Mouse (Mus musculus): ENCODE measurements around the gene Gpr162. TPM values are rescaled to one million over a fixed set of nuclear protein-coding genes. Genes with fewer than 3 reads are reported as not detected.
"Not testable (repeated sequence)": the region's sequence is repeated elsewhere in the genome, so short reads cannot be mapped to it uniquely, and the experiment has no call there.

Gpr162 gene
- polyA plus RNA-seq (2017; shearing (Covaris generic)) = not detected

GRCm38 (mm10) chr6:124863658-124864298, at the start of gene Gpr162:
TSS of gene Gpr162 (minus strand) at chr6:124863983.
- peak; percentile 63 for ATAC-seq

DNA sequence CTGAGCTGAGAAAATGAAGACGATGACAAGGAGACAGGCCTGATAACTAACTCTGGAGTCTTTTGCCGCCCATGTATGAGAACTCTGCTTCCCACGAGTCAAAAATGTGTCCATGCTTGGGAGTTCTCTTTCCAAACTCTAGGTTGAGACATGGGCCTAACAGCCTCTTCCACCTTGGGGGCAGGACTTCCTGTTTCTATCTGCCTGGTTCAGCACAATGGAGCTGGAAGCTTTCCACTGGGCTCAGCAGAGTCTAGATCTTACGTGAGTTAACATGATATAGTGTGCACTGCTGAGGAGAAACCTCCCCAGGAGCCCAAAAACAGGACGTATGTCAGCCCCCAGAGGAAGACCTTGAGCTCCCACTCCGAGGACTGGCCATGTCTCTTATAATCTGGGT, 49.4 kb upstream of the Gpr162 start:
- ATAC-seq = no peak

DNA sequence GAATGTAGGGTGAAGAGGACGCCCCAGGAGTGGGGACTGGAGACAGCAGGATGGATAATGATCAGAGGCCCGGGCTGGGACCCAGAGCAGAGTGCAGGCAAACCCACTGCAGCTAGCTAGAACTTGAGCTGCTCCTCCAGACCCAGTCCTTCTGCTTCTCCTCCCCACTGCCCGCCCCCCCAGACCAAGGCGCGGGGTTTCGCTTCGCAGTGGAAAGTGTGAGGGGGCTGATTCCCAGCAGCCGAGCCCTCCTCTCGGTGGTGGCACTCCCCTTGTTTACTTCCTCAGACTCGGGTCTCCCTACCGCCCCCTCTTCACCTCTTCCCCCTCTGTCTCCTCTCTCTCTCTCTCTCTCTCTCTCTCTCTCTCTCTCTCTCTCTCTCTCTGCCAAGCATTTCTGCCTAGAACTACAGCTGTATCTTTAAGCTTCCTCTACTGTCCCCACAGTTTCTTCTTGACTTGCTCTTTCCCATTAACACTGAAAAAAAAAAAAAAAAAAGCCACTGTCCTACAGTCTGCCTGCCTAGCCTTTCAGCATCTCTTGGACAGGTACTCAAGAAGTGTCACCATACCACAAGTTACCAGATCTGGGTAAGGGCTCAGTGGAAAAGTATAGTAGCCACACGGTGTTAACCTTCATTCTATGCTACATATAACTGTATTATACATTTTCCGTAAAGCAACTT, 47.9 kb upstream of the Gpr162 start, which contains the start of gene Lag3:
Lag3 (minus strand) TSS at position 173 of the 686 bp plus-strand sequence.
- ATAC-seq = peak; percentile 25

DNA sequence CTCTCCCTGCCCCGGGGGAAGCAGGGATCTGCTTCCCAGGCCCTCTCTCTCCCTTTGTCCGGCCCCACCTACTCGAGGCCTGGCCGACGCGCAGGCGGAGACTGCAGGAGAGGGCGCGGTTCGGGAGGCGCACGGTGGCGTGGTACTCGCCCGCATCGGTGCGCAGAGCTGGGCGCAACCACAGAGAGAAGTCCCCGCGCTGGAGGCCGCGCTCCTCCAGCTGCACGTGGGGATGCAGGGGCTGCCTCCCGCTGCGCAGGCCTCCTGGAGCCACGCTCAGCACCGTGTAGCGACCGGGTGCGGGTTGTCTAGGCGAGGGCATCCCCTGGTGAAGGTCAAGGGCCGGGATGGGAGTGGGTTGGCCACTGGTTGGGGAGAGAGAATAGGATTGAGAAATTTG, 46.2 kb upstream of the Gpr162 start:
- ATAC-seq = peak; percentile 15

DNA sequence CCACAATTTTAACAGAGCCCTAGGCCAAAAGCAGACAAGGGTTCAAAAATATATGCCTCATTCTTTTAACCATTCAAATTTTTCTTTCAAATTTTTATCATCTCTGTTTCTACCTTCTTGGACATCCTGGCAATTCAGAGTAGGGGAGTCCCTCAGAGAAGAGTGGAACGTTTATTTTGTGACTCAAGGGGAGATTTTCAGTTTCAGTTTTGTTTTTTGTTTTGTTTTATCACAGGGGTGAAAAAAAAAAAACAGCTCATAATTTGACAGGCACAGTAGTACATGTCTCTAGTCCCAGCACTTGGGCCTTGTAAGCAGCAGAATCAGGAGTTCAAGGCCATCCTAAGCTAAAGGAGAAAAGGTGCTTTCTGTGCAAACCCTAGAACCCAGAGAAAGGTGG, 44.0 kb upstream of the Gpr162 start:
- peak; percentile 63 for ATAC-seq

DNA sequence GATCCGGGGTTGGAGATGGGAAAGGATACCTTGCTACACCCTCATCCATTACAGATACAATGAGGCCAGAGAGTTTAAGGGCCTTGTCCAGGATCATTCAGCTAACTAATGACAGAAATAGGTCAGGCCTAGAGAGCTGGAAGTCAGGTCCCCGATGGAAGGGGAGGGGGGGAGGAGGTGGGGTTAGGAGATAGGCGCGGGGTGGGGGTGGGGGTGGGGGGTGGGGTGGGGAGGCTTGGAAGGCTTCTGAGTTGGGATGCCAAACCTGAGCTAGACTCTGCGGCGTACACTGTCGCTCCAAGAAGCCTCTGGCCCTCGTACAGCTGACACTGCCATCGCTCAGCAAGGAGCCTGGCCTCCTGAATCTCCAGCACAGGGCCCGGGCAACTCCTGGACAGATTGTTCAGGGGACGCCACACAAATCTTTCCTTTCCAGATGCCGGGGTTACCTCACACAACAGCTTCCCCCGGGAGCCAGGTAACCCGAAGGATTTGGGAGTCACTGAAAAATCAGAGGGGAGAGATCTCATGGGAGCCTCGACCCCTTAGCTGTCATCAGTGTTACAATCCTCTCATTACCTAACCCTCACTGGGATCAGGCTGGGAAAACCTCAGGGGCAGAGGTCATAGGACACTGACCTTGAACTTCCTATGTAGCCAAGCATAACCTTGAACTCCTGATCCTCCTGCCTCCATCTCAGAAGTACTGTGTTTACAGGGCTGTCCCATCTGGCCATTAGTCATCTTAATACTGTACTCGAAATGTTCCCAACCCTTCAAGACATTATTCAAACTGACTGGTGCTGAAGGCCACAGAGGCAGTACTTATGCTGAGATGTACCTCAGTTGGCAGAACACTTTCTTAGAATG, 41.4 kb upstream of the Gpr162 start:
- ATAC-seq = no peak

DNA sequence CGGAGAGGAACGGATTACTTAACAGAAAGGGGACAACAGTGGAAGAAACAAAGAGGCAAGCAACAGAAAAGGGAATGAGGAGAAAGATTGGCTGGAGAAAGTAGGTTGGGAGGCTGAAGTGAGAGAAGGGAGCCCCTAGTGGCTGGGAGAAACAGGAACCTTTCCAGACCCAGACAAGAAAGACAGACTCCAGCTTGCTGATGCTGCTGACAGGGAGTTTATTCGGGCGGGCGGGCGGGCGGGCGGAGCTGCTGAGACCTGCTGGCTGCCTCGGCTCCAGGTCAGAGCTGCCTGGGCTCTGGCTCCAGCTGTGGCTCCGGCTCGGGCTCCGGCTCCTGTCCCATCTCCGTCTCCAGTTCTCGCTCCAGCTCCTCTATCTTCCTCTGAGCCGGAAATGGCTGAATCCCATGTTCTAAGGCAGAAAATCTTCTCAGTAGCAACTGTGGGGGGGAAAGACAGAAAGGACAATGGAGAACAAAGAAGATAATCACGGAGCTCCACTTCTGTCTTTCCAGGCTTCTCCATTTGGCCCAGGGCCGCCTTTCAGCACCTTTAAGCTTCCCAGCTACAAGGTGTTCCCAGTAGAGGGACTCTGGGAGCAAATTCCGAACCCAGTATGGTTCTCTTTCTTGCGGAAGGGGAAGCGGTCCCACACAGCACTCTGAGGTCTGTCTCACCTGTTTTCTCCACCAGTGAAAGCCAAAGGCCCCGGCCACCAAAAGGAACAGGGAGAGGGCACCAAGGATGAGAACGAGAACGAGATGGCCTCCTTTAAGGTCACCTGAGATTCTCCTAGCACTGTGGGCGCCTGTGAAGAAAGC, 40.6 kb upstream of the Gpr162 start:
- peak; percentile 6 for ATAC-seq

- ATAC-seq = peak; percentile 66
Observed at GRCm38 (mm10) chr6:124903580-124904151, 39.9 kb upstream of the Gpr162 start.

DNA sequence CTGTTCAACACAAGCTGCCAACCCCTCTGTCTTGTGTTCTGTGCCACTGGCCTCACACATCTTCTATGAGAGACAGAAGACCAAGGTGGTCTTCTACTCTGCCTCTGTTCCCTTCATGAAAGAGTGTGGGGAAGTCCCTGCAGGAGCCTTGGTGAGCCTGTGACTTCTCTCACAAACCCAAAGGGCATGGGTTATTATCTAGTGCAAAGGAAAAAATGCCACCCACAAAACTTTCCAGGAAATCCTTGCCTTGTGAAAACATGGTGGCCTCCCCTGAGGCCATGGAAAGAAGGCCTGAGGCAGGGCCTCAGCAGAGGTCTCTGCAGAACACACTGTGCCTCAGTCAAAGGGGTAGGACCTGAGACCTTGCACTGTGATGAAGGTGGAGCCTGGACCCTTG, 38.1 kb upstream of the Gpr162 start:
- no peak for ATAC-seq

DNA sequence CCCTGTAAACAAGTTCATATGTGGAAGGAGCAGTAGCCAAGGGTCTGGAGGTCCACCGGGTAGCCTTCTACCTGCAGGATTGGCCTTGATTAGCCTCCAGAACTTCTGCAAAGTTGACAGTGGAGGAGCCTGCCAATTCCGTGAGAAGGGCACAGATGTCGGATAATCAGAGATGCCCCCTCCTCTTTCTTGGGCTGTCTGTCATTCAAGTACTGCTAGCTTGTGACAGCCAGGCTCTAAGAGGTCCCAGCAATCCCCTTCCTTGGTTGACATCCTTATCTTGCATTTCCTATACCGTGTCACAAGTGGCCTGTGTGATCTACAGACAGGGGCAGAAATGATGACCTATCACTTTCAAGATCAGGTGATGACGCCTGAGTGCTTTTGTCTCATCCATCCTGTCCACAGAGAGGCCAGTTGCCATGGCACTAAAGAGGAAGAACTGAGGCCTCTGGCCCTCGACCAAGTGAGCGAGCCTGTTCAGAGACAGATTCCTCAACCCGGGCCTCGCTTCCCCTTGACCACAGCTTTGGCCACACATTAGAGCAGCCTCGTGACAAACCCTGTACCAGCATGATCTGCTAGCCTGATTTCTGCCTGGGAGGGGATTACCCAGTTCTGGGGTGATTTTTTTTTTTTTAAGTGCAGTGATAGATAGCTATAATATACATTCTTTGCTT, 37.2 kb upstream of the Gpr162 start:
- peak; percentile 59 for ATAC-seq

DNA sequence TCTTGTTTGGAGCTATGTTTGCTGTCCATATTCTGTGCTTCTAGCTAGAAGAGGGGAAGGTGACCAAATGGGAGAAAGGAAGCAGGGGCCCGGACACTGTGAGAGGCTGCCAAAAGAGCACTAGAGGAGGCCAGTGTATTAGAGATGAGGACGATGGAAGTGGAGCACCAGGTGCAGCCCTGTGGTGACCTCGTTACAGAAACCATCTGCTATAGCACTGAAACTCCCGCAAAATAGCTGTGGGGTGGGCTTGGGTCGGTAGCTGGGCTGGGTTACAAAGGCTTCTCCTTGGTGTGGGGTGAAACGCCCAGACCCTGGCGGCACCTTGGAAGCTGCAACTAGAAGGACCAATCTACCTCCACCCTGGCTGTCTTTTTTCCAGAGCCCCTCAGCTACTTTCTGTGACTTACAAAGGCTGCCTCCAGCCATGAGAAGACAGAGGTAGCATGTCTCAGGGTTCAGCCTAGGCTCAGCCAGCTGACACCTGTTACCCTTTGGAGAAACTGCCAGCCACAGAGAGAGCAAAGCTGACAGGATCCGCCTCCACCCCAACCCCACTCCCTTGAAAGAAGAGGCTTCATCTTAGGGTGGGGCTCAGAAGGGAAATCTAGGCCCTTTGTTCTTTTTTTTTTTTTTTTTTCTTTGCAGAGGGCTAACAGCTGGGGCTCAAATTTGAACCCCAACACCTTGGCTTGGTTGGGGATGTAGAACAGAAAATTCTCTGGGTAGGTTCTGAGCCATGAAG, 36.4 kb upstream of the Gpr162 start:
- ATAC-seq = no peak

GRCm38 (mm10) chr6:124898359-124898758, 34.6 kb upstream of the Gpr162 start:
- peak; percentile 11 for ATAC-seq

- not testable (repeated sequence) for ATAC-seq
Observed at GRCm38 (mm10) chr6:124894113-124894512, 30.3 kb upstream of the Gpr162 start.

DNA sequence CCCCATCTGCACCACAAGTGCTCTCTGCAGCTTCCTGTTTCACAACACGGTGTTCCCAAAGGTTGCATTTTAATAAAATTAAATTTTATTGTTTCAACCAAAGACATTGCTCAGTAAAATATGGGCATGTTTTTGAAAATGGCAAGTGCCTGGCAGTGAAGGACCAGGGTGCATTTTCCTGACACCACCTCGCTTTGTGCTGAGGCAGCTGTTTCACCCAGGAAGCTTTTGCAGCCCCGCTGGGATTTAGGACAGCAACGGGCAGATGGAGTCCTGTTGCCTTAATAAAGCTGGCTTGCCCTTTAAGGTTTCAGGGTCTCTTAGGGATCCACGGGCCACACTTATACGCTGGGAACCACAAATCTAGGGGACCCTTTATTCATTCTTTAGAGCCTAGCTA, 27.2 kb upstream of the Gpr162 start:
- ATAC-seq = no peak

DNA sequence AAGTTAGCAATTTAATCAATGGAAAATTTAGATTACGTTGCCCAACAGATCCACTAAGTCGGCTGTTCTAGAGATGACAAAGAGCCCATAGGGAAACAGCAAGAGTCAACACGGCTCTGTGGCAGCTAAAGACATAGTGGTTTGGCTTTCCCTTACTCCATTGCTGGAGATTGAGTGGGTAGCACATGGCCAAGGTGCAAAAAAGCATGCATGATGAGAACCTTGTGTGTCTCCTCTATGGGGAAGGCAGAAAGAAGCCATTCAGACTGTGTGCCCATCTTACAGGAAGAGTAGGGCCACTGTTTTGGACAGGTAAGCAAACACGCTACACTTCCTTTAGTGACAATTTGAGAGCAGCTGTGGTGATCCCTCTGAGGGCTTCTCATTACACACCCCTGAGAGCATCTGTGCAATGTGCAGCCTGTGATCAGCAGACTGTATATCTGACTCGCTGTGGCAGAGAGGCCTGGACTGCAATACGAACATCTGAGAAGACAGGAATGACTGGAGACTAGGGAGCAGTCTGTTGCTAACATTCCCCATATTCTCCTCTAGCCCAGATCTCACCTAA, 24.9 kb upstream of the Gpr162 start:
- no peak for ATAC-seq

DNA sequence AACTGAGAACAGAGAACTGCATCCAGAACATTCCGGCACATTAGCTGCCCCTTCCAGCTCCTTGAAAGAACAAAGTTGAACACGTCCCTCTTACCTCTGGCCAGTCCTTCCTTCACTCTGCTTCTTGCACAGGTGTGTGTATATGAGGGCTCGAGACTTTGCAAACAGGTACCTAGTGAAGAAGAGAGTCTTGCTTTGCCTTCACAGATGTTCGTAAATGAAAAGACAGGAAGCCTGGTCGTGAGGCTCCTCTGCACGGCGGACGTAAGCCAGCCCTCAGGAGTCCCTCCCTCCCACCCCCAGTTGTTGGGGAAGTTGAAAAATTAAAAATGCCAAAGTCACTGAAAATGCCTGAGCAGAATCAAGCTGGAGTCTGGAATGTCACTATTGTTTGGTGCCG, 24.2 kb upstream of the Gpr162 start, which contains the start of gene Cd4:
Cd4 (minus strand) TSS at position 236 of the 400 bp plus-strand sequence.
- ATAC-seq = peak; percentile 36

DNA sequence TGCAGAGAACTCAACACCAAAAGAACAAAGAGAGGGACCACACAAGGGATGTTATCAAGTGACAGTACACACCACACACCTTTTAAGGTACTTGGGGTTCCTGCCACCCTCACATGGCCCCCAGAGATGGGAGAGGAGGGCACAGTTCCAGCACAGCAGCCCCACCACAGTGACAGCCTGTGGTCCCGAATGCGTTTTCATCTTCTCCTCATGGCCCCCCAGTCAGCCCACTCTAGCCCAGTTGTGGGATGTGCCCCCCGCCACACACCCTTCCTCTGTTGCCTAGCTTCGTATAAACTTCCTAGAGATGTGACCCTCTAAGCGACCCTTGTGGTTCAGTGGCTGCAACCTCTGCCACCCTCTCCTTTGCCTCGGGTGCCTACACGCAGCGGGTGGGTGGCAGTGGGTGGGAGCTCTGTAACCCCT, 22.2 kb upstream of the Gpr162 start:
- ATAC-seq = peak; percentile 28

DNA sequence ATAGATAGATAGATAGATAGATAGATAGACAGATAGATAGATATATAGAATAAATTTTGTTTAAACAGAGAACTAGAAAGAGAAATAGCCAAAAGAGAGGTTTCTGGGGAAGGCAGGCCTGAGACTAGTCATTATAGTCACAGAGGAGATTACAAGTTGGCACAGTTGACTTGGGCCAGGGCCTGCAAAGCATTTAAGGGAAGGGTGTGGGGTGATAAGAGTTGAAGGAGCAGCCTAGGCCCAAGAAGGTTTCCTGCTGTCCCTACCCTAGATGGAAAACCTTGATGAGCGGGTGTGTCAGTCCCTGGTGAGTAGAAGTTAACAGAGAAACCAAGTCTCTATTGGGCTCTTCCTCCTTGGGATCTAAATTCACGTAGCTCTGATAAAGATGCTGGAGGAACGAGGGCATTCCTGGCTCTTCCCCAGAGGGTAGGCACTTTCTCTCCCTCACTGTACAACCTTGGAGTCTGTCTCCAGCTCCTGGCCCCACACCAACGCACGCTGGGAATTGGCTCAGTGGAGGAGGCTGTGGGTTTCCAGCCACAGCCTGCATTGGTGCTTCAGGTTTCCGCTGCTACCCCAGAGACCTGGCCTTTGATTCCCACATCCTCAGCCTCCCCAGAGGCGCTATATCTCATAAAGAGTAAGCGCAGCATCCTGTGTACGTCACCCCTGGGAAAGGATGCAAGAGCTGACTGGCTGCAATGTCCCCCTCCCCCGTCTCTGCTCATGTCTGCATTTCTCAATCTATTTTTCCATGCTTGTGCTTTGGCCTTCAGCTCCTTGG, 21.1 kb upstream of the Gpr162 start:
- ATAC-seq = peak; percentile 92

GRCm38 (mm10) chr6:124883351-124883750, 19.6 kb upstream of the Gpr162 start:
- ATAC-seq = no peak

Data from CD4-positive, CD25-positive, alpha-beta regulatory T cell, adult 4 months (primary cell).